Mouse (Mus musculus) hematopoietic stem cell, adult 5-6 weeks (primary cell): Measurements from ENCODE around the gene Rnase9. TPM values are rescaled to one million over a fixed set of nuclear protein-coding genes. Genes with fewer than 3 reads are reported as not detected.

Experiments used
- ATAC-seq, 2 experiments: fragments of 125-278 bp in 1 of 2; replicated peaks in 1 of 2; 2 replicates each; pipeline ENCODE4 v1.8.0; 2016 to 2017; ENCODE audit warnings: inconsistent platforms in 2 of 2, mild to moderate bottlenecking in 2 of 2, moderate number of reproducible peaks in 2 of 2, low read depth in 1 of 2, moderate TSS enrichment in 1 of 2; ENCODE audit not compliant: low FRiP score in 2 of 2, poor library complexity in 2 of 2, severe bottlenecking in 2 of 2, insufficient read depth in 1 of 2, low TSS enrichment in 1 of 2
- total RNA-seq: library from RNA; stranded (forward); fragments of 172-1452, 232-1000 nt; gene quantifications from 2 replicates; pipeline ENCODE4 v1.2.3, GENCODE M21; 2017

Gene Rnase9
- total RNA-seq, 1 experiment from 2014 or later = not detected

DNA sequence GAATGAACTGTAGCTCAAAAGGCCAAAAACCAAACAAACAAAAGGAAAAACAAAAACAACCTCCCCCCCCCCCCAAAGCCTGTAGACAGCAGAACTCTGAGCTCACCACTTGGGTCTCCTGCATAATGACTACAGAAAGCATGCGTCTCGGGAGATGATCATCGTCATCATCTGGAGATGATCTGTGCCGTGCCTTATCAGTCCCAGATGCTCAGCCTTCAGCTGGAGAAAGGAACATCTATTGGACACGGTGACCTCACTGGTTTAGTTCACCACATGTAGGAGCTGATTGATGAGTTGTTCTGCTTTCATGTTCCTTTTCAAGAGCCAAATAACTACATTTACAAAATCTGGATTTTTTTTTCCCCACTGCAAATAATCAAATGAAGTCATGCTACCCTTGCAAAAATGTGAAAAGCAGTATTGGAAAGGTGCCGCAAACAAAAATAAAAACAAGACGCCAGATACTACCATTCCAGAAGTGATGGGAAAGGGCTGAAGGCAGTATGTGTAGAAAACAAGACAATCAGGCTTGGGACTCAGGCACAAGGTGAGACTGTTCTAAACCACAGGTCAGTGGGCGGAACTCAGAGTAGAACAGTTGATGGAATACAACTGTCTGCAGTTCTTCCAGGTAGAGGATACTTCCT is 34.4 kb downstream of the Rnase9 start, which contains the start of gene Rnase10:
Gene Rnase10 (plus strand): TSS at position 600 of the 650 bp plus-strand sequence.
- no peak for ATAC-seq

DNA sequence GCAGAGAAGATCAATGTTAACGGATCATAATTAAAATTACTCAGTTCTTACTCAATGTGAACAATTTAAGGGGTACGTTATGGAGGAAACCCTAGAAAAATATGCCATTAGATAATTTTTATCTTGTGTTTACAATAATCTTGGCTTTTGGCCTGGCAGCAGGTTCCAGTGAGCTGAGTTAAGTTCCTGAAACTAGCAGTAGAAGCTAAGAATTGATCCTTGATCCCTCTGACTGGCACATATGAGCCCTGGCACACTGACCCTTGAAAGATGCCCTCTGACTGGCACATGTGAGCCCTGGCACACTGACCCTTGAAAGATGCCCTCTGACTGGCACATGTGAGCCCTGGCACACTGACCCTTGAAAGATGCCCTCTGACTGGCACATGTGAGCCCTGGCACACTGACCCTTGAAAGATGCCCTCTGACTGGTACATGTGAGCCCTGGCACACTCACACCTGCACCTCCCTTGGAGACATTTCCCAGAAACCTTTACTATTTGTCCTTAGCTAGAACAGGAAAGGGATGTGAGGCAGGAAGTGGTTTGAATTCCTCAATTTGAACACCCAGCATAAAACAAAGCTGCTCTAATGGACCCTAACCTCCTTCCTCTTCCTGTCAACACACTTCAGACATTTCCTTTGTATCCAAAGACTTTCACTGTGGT is 43.5 kb downstream of the Rnase9 start:
- peak; percentile 57 to 76 for ATAC-seq

DNA sequence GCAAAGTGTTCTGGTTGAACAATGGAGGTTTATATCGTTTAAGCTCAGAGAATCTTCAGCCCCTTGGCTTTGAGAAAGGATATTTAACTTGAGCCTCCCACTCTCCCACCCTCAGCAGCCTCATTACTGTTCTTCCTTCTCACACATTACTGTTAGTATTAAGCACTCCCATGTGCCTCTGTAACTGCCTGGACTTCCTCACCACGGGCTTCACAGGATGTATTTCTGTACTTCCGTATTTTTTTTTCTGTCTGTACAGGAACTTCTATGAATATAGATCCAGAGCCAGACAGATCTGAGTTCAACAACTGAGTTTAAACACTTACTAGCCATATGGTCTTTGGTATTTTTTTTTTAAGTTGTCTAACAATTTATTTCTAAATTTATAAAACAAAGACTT is 44.6 kb downstream of the Rnase9 start:
- peak; percentile 80 to 87 for ATAC-seq

DNA sequence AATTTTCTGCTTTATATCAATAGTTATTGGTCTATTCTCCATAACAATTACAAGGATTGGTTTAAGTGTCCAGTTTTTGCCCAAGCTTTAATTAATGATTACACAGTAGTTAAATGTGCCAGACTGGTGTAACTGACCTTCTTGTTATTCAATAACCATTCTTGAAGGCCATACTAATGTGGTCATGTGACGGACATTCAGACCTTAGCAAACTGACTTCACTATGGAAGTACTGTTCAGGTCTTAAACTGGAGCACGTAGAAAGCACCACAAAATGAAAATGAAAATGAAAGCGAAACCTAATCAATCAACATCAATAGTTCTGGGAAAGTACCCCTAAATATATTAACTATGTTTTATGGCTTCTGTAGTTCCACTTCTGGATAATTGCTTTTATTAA is 50.6 kb downstream of the Rnase9 start:
- peak; percentile 39 to 58; a peak in 3 of 4 replicates for ATAC-seq

Other genes starting within 250 kb of the Rnase9 start
- not detected in 2 replicates for gene Ccnb1ip1, start 234.1 kb downstream of the Rnase9 start, total RNA-seq
- gene Parp2, start 234.0 kb downstream of the Rnase9 start, total RNA-seq = 91.4 and 97.5 TPM in 2 replicates
- 6.6 and 24.2 TPM in 2 replicates for gene Tep1, start 171.3 kb downstream of the Rnase9 start, total RNA-seq
- gene Klhl33, start 144.4 kb downstream of the Rnase9 start, total RNA-seq = not detected in 2 replicates
- 106 and 113 TPM in 2 replicates for gene Osgep, start 117.0 kb downstream of the Rnase9 start, total RNA-seq
- 136 and 150 TPM in 2 replicates for gene Apex1, start 116.9 kb downstream of the Rnase9 start, total RNA-seq
- gene Pip4p1, start 111.0 kb downstream of the Rnase9 start, total RNA-seq = 9.0 and 15.9 TPM in 2 replicates
- 101 and 172 TPM in 2 replicates for gene Pnp, start 110.8 kb downstream of the Rnase9 start, total RNA-seq
- gene Gm49342, start 97.4 kb downstream of the Rnase9 start, total RNA-seq = 45.7 and 69.8 TPM in 2 replicates
- 3.5 and 4.7 TPM in 2 replicates for gene Pnp2, start 85.9 kb downstream of the Rnase9 start, total RNA-seq
- gene Rnase10, start 34.1 kb downstream of the Rnase9 start, total RNA-seq = not detected in 2 replicates
- gene Rnase11, start 8.3 kb upstream of the Rnase9 start, total RNA-seq = not detected in 2 replicates
- gene Rnase12, start 15.8 kb upstream of the Rnase9 start, total RNA-seq = 5.3 TPM in 1 of 2 replicates, not detected in the other
- not detected in 2 replicates for gene Olfr750, start 32.6 kb upstream of the Rnase9 start, total RNA-seq
- gene Rnase4, start 49.2 kb upstream of the Rnase9 start, total RNA-seq = 3.3 and 6.2 TPM in 2 replicates
- gene Ang, start 49.3 kb upstream of the Rnase9 start, total RNA-seq = 5.9 TPM in 1 of 2 replicates, not detected in the other
- gene Eddm3b, start 72.6 kb upstream of the Rnase9 start, total RNA-seq = not detected in 2 replicates
- 66.9 and 80.2 TPM in 2 replicates for gene Rnase6, start 82.0 kb upstream of the Rnase9 start, total RNA-seq
- gene Rnase1, start 104.9 kb upstream of the Rnase9 start, total RNA-seq = not detected in 2 replicates
- gene Rnase2b, start 120.4 kb upstream of the Rnase9 start, total RNA-seq = not detected in 2 replicates
- gene Ang2, start 157.3 kb upstream of the Rnase9 start, total RNA-seq = not detected in 2 replicates
- not detected in 2 replicates for gene Ear14, start 161.5 kb upstream of the Rnase9 start, total RNA-seq
- not detected in 2 replicates for gene Rnase2a, start 214.2 kb upstream of the Rnase9 start, total RNA-seq